In the genomic region with DNA sequence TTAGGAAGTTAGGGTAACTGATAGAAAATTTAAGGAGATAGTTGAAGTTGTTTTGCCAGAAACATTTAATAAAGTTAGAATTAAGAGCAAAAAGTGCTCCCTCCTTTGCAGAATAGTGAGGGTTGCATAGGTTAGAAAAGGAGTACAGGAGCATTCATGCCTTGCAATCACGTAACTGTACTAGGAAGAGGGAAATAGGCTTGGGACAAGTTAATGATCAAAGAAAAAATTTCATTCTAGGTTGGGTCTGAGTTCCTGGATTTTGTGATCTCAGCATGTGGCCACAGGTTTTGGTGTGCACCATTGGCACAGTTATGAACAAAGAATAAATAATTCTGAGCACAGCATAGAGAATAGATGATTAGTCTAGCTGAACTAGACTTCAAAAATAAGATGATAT, we compare ENCODE assay signal across 19 mouse cellular contexts.
A peak's percentile ranks its signal among the peaks of the same experiment; 100 is the strongest.
DNase-seq lines count a peak whose midpoint lies in the region; ATAC-seq and TF ChIP-seq lines count a peak whose summit lies in the region.
"Had no signal": no experiment of that assay in that cellular context is flagged by ENCODE, and none has a peak within 500 bp of the region (broad histone marks: within the 10 kb centered on the region; RNA-seq: fewer than 3 reads in every experiment).

No protein-coding gene starts in this region.

- H3K9ac ChIP-seq in kidney, embryonic 15.5 days, result no peak overlapping the region
- H3K9ac ChIP-seq in kidney, embryonic 14.5 days (ENCODE audit: low read depth, low read length), result no peak overlapping the region
- H3K9ac ChIP-seq: embryonic facial prominence, embryonic 12.5 days; forebrain, embryonic 13.5 days; forebrain, embryonic 15.5 days had no signal

- H3K9me3 ChIP-seq in kidney, embryonic 15.5 days (replicated peaks), result no peaks in the 10 kb centered on the region
- no peaks in the 10 kb centered on the region for H3K9me3 ChIP-seq in kidney, embryonic 14.5 days (ENCODE audit: control insufficient read depth, low read length)
- H3K9me3 ChIP-seq: embryonic facial prominence, embryonic 10.5 days; embryonic facial prominence, embryonic 12.5 days; forebrain, embryonic 13.5 days; forebrain, embryonic 15.5 days had no signal

- no peak for TF ChIP-seq CTCF in Patski (IDR thresholded peaks at IDR 0.05)

- POLR2A ChIA-PET in Patski (lab: Charles Lee), result no interaction called here

- H3K27ac ChIP-seq in kidney, embryonic 15.5 days, result no peak overlapping the region
- no peak overlapping the region for H3K27ac ChIP-seq in kidney, embryonic 14.5 days (ENCODE audit: low read depth, low read length)
- H3K27ac ChIP-seq: embryonic facial prominence, embryonic 10.5 days; embryonic facial prominence, embryonic 12.5 days; forebrain, embryonic 13.5 days; forebrain, embryonic 15.5 days had no signal

- 76% methylated on average over 1 of the region's 1 CpGs for WGBS in kidney, embryonic 15.5 days
- WGBS in kidney, embryonic 14.5 days, result 69% methylated on average over 1 of the region's 1 CpGs

- CTCF ChIA-PET in Patski (lab: Charles Lee), result no interaction called here

- H3K27me3 ChIP-seq in kidney, embryonic 15.5 days, result no peaks in the 10 kb centered on the region
- no peaks in the 10 kb centered on the region for H3K27me3 ChIP-seq in kidney, embryonic 14.5 days (ENCODE audit: control insufficient read depth, insufficient read depth, low read length)
- H3K27me3 ChIP-seq in Patski, result no peaks in the 10 kb centered on the region
- H3K27me3 ChIP-seq: embryonic facial prominence, embryonic 12.5 days; forebrain, embryonic 13.5 days; forebrain, embryonic 15.5 days had no signal

- H3K36me3 ChIP-seq in kidney, embryonic 15.5 days, result peaks cover 18% of the 10 kb centered on the region; the same call in 1 of the 2 replicates
- peaks cover 4% of the 10 kb centered on the region; the same call in 1 of the 2 replicates for H3K36me3 ChIP-seq in kidney, embryonic 14.5 days (ENCODE audit: control insufficient read depth, insufficient read depth, low read length)
- H3K36me3 ChIP-seq: embryonic facial prominence, embryonic 10.5 days; embryonic facial prominence, embryonic 12.5 days; forebrain, embryonic 15.5 days had no signal

- H3K4me2 ChIP-seq in kidney, embryonic 15.5 days, result no peak overlapping the region
- H3K4me2 ChIP-seq in kidney, embryonic 14.5 days (replicated peaks; ENCODE audit: low read depth, low read length), result no peak overlapping the region
- H3K4me2 ChIP-seq: embryonic facial prominence, embryonic 12.5 days; forebrain, embryonic 13.5 days; forebrain, embryonic 15.5 days had no signal

- no peaks in the 10 kb centered on the region for H3K4me1 ChIP-seq in kidney, embryonic 15.5 days
- no peaks in the 10 kb centered on the region for H3K4me1 ChIP-seq in kidney, embryonic 14.5 days (ENCODE audit: control insufficient read depth, insufficient read depth, low read length)
- H3K4me1 ChIP-seq: embryonic facial prominence, embryonic 10.5 days; embryonic facial prominence, embryonic 12.5 days; forebrain, embryonic 13.5 days; forebrain, embryonic 15.5 days had no signal

- peak; percentile 12 to 14 for DNase-seq in kidney, adult 8-10 months
- DNase-seq in kidney, postnatal 4 days, result no peak
- no peak for DNase-seq in Patski (ENCODE audit: low read depth, low spot score)
- no peak for DNase-seq in gastrocnemius, postnatal 10 days
- DNase-seq: adrenal gland, adult 8-10 months; adrenal gland, postnatal 14 days; adrenal gland, postnatal 36 days; cerebellum, adult 11-12 months; cerebellum, adult 2 months; cerebellum, adult 9-10 months; cerebellum, postnatal 10 days; cerebellum, postnatal 25 days had no signal

- peak; percentile 43; the same call in 1 of the 2 replicates for ATAC-seq in kidney, embryonic 15.5 days (replicated peaks; ENCODE audit: low FRiP score)
- ATAC-seq in kidney, embryonic 14.5 days (ENCODE audit: low FRiP score, low TSS enrichment), result no peak
- peak; percentile 44 for ATAC-seq in Patski
- ATAC-seq: activated CD4-positive, CD25-positive, alpha-beta regulatory T cell, adult 4 months; forebrain, embryonic 13.5 days; forebrain, embryonic 15.5 days had no signal

- H3K4me3 ChIP-seq in kidney, embryonic 15.5 days (replicated peaks), result no peak overlapping the region
- no peak overlapping the region for H3K4me3 ChIP-seq in kidney, embryonic 14.5 days (ENCODE audit: low read length)
- H3K4me3 ChIP-seq: embryonic facial prominence, embryonic 10.5 days; embryonic facial prominence, embryonic 12.5 days; forebrain, embryonic 13.5 days; forebrain, embryonic 15.5 days had no signal

- in situ Hi-C loops in Patski (cut with MboI; ENCODE audit: low pct_unique_long_range_greater_than_20kb), result no loop called here

Comparison
In these comparisons a context has a peak if more than half of its experiments do, and no peak if none do; other contexts are left out.
1. DNase-seq: peak in kidney, adult 8-10 months (2 of 2); none in kidney, postnatal 4 days (0 of 2), Patski (single experiment) and gastrocnemius, postnatal 10 days (single experiment).